Mouse (Mus musculus) neural tube, embryonic 13.5 days (tissue): ENCODE measurements around the gene Slc52a3. TPM values are rescaled to one million over a fixed set of nuclear protein-coding genes. Genes with fewer than 3 reads are reported as not detected.
A peak's percentile ranks its signal among the peaks of the same experiment; 100 is the strongest.

Experiments used
- ATAC-seq: fragments of 200-750 bp; cut with Nextera tagmentation; 2 replicates; pipeline ENCODE4 v1.8.0; 2017; ENCODE audit warnings: low read depth, mild to moderate bottlenecking, moderate TSS enrichment, moderate library complexity
- H3K27ac ChIP-seq: fragments of 300-500 bp; sonication (generic); replicated peaks from 2 replicates; pipeline ENCODE4 v1.5.1; 2015; ENCODE audit warnings: moderate library complexity, mild to moderate bottlenecking, inconsistent platforms
- H3K27me3 ChIP-seq: fragments of 300-500 bp; sonication (generic); 2 replicates; pipeline ENCODE4 v1.6.1; 2015; ENCODE audit warnings: mild to moderate bottlenecking, inconsistent platforms
- H3K36me3 ChIP-seq: fragments of 300-500 bp; sonication (generic); 2 replicates; pipeline ENCODE4 v1.6.1; 2015; ENCODE audit warnings: mild to moderate bottlenecking, inconsistent platforms
- H3K4me1 ChIP-seq: fragments of 300-500 bp; sonication (generic); replicated peaks from 2 replicates; pipeline ENCODE4 v1.6.1; 2015; ENCODE audit warnings: inconsistent platforms
- H3K4me2 ChIP-seq: fragments of 300-500 bp; sonication (generic); 2 replicates; pipeline ENCODE4 v1.6.1; 2015; ENCODE audit warnings: inconsistent platforms, mild to moderate bottlenecking, moderate library complexity
- H3K4me3 ChIP-seq: fragments of 300-500 bp; sonication (generic); 2 replicates; pipeline ENCODE4 v1.5.1; 2015; ENCODE audit warnings: mild to moderate bottlenecking, inconsistent platforms
- H3K9ac ChIP-seq: fragments of 300-500 bp; sonication (generic); 2 replicates; pipeline ENCODE4 v1.6.1; 2015; ENCODE audit warnings: moderate library complexity, mild to moderate bottlenecking, inconsistent platforms
- H3K9me3 ChIP-seq: fragments of 300-500 bp; sonication (generic); 2 replicates; pipeline ENCODE4 v1.6.1; 2016; ENCODE audit warnings: inconsistent platforms
- WGBS: fragments of 180-500 bp; shearing (Covaris S2); methylation state at CpG from one replicate; pipeline ENCODE4 v1.1.7; 2015; 5-methylcytosine and 5-hydroxymethylcytosine counted together
- polyA plus RNA-seq: library from polyadenylated mRNA; unstranded; fragments of >200 nt; fragmentation: Nextera tagmentation; extraction: Ambion mirVana; gene quantifications from 2 replicates; pipeline ENCODE4 v1.2.1, GENCODE M21; 2015

The Slc52a3 gene
- polyA plus RNA-seq, 1 experiment from 2014 or later = 0.99 TPM

DNA sequence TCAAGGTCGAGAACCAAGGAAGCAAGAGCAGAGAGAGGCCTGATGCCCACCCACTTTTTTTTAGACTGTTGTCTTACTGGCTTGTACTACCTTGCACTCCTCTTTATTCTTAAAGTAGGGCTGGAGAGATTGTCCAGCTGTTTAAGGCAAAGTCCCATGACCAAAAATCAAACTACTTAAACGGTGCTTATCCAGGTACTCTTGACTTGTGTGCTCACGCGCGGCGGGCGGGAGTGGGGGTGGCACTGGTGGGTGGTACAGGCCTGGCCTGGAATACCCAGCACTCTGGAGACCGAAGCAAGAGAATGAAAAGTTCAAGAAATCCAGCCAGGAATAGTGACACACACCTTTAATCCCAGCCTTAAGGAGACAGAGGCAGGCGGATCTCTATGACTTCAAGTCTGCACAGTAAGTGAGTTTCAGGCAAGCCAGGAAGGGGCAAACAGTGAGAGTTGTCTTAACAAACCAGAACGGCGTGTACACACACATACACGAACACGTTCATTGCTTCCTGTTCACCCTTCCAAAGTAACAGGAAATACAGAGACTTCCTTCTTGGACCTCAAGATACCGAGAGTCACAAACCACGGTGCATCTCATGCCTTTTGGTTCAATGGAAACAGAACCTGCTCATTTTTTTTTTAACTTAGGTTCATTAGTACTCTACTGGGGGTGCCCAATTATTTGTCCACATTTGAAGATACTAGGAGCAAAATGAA, 12.9 kb downstream of the Slc52a3 start:
- no peaks in the 10 kb centered on the region for H3K27me3 ChIP-seq
- no peaks in the 10 kb centered on the region for H3K9me3 ChIP-seq
- no peak overlapping the region for H3K27ac ChIP-seq
- H3K4me1 ChIP-seq = no peaks in the 10 kb centered on the region
- H3K4me2 ChIP-seq = no peak overlapping the region
- no peaks in the 10 kb centered on the region for H3K36me3 ChIP-seq
- H3K4me3 ChIP-seq = no peak overlapping the region
- 90% methylated on average over 15 of the region's 15 CpGs for WGBS
- no peak for ATAC-seq
- no peak overlapping the region for H3K9ac ChIP-seq

GRCm38 (mm10) chr2:152010251-152010650, 13.9 kb downstream of the Slc52a3 start:
- WGBS = 83% methylated on average over 9 of the region's 9 CpGs

GRCm38 (mm10) chr2:152010661-152011060, 14.3 kb downstream of the Slc52a3 start:
- Histone ChIP-seq H3K9me3 (no peaks in the 10 kb centered on the region), H3K4me1 (no peaks in the 10 kb centered on the region), H3K4me2 (no peak overlapping the region), H3K27me3 (no peaks in the 10 kb centered on the region), H3K4me3 (no peak overlapping the region), H3K9ac (no peak overlapping the region), H3K27ac (no peak overlapping the region), H3K36me3 (no peaks in the 10 kb centered on the region)
- 91% methylated on average over 7 of the region's 7 CpGs for WGBS
- ATAC-seq = no peak

More at GRCm38 (mm10) chr2:152010251-152010650, 13.9 kb downstream of the Slc52a3 start:
- no peaks in the 10 kb centered on the region for H3K27me3 ChIP-seq
- no peak overlapping the region for H3K9ac ChIP-seq
- H3K4me1 ChIP-seq = no peaks in the 10 kb centered on the region
- H3K4me2 ChIP-seq = no peak overlapping the region
- no peaks in the 10 kb centered on the region for H3K36me3 ChIP-seq
- H3K4me3 ChIP-seq = no peak overlapping the region
- ATAC-seq = no peak
- H3K9me3 ChIP-seq = no peaks in the 10 kb centered on the region
- no peak overlapping the region for H3K27ac ChIP-seq

DNA sequence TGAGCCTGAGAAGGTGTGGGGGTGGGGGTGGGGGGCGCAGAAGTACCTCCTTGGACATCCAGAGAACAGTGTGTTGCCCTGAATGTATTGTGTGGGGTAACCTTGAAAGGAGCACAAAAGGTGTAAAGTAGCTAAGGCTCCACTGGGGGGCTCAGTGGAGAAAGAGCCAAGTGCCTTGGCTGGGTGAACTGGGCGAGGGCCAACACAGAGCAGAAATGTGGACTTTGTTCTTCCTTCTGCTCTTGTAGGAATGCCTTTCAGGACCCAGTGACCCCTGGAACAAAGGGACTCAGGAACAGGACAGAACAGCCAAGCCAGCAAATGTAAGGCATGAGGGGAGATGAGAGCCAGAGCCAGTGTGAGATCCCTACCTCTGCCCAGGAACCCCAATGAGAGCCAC, 15.4 kb downstream of the Slc52a3 start:
- no peaks in the 10 kb centered on the region for H3K36me3 ChIP-seq
- 37% methylated on average over 2 of the region's 2 CpGs for WGBS
- ATAC-seq = peak; percentile 20; the same call in 1 of the 2 replicates
- no peak overlapping the region for H3K9ac ChIP-seq
- H3K27me3 ChIP-seq = no peaks in the 10 kb centered on the region
- H3K4me2 ChIP-seq = no peak overlapping the region
- peak overlapping the region; percentile 49; the same call in 1 of the 2 replicates for H3K27ac ChIP-seq
- H3K4me3 ChIP-seq = no peak overlapping the region
- H3K9me3 ChIP-seq = no peaks in the 10 kb centered on the region
- no peaks in the 10 kb centered on the region for H3K4me1 ChIP-seq

DNA sequence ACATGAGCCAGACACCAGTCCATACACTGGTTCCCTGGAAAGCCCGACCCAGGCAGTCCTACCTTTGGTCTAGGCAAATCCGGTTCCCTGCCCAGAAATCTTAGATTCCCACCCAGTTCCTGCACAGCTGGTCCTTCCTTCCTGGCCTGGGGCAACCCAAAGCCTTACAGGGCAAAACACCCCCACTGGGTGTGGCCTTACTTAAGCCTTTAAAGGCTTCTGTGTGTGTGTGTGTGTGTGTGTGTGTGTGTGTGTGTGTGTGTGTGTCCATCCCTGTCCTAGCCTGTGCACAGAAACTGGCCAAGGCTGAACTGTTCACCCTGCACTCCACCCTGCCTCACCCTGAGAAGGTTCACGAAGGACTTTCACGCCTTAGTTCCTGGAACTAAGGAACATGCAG, 15.9 kb downstream of the Slc52a3 start:
- Histone ChIP-seq H3K4me1 (no peaks in the 10 kb centered on the region), H3K4me3 (no peak overlapping the region), H3K36me3 (no peaks in the 10 kb centered on the region), H3K9me3 (no peaks in the 10 kb centered on the region), H3K27ac (peak overlapping the region; percentile 49; the same call in 1 of the 2 replicates), H3K4me2 (no peak overlapping the region), H3K27me3 (no peaks in the 10 kb centered on the region), H3K9ac (no peak overlapping the region)
- 0 out of 2 replicates have a peak, but pooled peaks have one; percentile 25 for ATAC-seq
- 71% methylated on average over 4 of the region's 4 CpGs for WGBS

- Histone ChIP-seq H3K9me3 (no peaks in the 10 kb centered on the region), H3K9ac (no peak overlapping the region), H3K4me2 (no peak overlapping the region), H3K27ac (no peak overlapping the region), H3K36me3 (no peaks in the 10 kb centered on the region), H3K27me3 (no peaks in the 10 kb centered on the region), H3K4me1 (no peaks in the 10 kb centered on the region), H3K4me3 (no peak overlapping the region)
- no peak for ATAC-seq
- 75% methylated on average over 2 of the region's 2 CpGs for WGBS
Measured at GRCm38 (mm10) chr2:152012701-152013100, 16.4 kb downstream of the Slc52a3 start.

DNA sequence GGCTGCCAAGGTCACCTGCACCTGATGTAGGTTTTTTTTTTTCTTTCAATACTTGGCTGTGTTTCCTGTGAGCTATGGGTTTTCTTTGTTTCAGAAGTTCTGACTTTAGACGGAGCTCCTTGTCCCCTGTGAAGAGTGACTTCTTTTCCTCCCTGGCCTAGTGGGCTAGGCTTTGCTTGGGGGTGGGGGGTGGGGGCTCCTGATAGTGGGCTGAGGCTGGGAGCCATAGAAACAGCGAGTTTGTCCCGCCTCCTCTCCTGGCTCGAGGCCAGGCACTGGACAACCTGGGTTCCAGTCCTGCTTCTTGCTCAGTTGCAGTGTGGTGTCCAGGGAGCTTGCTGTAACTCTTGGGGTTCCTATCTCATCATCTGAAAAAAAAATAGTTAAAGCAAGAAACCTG, 19.7 kb downstream of the Slc52a3 start:
- no peak overlapping the region for H3K27ac ChIP-seq
- H3K4me3 ChIP-seq = no peak overlapping the region
- H3K36me3 ChIP-seq = no peaks in the 10 kb centered on the region
- no peak overlapping the region for H3K4me2 ChIP-seq
- no peak overlapping the region for H3K9ac ChIP-seq
- no peak for ATAC-seq
- H3K9me3 ChIP-seq = no peaks in the 10 kb centered on the region
- H3K27me3 ChIP-seq = no peaks in the 10 kb centered on the region
- peaks cover 8% of the 10 kb centered on the region; the same call in 1 of the 2 replicates for H3K4me1 ChIP-seq
- 40% methylated on average over 4 of the region's 4 CpGs for WGBS

DNA sequence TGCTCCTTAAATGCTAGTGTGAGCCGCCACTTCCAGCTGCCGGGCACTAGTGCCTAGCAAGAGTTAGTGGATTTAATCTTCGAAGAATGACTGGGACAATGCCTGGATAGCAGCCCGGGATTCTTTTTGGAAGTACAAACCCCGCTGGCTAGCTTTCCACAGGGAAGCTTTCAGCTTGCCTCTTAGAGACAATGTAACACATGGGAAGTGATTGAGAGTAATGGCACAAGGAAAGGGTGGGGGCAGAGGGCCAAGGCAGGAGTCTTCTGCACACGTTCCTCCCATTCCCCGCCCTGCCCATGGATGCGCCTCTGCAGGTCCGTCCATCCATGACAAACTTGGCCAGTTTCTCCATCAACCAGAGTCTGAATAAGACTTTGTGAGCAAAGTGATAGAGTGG, 20.4 kb downstream of the Slc52a3 start:
- Histone ChIP-seq H3K9ac (no peak overlapping the region), H3K4me2 (no peak overlapping the region), H3K27me3 (no peaks in the 10 kb centered on the region), H3K27ac (no peak overlapping the region), H3K4me1 (peaks cover 10% of the 10 kb centered on the region; the same call in 1 of the 2 replicates), H3K4me3 (no peak overlapping the region), H3K36me3 (no peaks in the 10 kb centered on the region), H3K9me3 (no peaks in the 10 kb centered on the region)
- WGBS = 67% methylated on average over 9 of the region's 9 CpGs
- ATAC-seq = no peak

GRCm38 (mm10) chr2:152020255-152020654, 23.9 kb downstream of the Slc52a3 start:
- no peak overlapping the region for H3K4me3 ChIP-seq
- H3K4me2 ChIP-seq = no peak overlapping the region
- H3K27me3 ChIP-seq = no peaks in the 10 kb centered on the region
- H3K9ac ChIP-seq = no peak overlapping the region
- 25% methylated on average over 6 of the region's 6 CpGs for WGBS
- ATAC-seq = peak; percentile 67; the same call in 1 of the 2 replicates
- H3K4me1 ChIP-seq = peaks cover 18% of the 10 kb centered on the region
- H3K27ac ChIP-seq = no peak overlapping the region; the same call in 1 of the 2 replicates
- H3K9me3 ChIP-seq = no peaks in the 10 kb centered on the region
- H3K36me3 ChIP-seq = no peaks in the 10 kb centered on the region

DNA sequence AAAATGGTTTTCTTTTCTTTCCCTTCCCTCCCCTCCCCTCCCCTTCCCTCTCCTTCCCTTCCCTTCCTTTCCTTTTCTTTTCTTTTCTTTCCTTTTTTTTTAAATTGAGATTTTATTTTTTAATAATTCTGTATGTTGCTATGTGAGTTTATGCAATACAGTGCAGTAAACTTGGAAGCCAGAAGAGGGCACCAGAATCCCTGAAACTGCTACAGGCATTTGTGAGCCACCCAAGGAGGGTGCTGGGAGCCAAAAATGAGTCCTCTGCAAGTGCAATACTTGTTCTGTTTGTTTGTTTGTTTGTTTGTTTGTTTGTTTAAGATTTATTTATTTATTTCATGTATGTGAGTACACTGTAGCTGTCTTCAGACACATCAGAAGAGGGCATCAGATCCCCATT, 25.7 kb downstream of the Slc52a3 start:
- Histone ChIP-seq H3K36me3 (no peaks in the 10 kb centered on the region), H3K27me3 (no peaks in the 10 kb centered on the region), H3K4me1 (peaks cover 30% of the 10 kb centered on the region), H3K9ac (no peak overlapping the region), H3K4me3 (no peak overlapping the region), H3K9me3 (no peaks in the 10 kb centered on the region), H3K4me2 (no peak overlapping the region), H3K27ac (no peak overlapping the region)
- ATAC-seq = no peak

GRCm38 (mm10) chr2:152024883-152025422, 28.6 kb downstream of the Slc52a3 start:
- H3K27me3 ChIP-seq = peaks cover 4% of the 10 kb centered on the region; the same call in 1 of the 2 replicates
- peak; percentile 45 for ATAC-seq
- no peaks in the 10 kb centered on the region for H3K9me3 ChIP-seq
- H3K4me1 ChIP-seq = peaks cover 39% of the 10 kb centered on the region
- H3K36me3 ChIP-seq = no peaks in the 10 kb centered on the region
- peak overlapping the region; percentile 55 for H3K9ac ChIP-seq
- 17% methylated on average over 11 of the region's 11 CpGs for WGBS
- no peak overlapping the region for H3K4me3 ChIP-seq
- peak overlapping the region; percentile 20 for H3K4me2 ChIP-seq
- peak overlapping the region; percentile 64 for H3K27ac ChIP-seq

DNA sequence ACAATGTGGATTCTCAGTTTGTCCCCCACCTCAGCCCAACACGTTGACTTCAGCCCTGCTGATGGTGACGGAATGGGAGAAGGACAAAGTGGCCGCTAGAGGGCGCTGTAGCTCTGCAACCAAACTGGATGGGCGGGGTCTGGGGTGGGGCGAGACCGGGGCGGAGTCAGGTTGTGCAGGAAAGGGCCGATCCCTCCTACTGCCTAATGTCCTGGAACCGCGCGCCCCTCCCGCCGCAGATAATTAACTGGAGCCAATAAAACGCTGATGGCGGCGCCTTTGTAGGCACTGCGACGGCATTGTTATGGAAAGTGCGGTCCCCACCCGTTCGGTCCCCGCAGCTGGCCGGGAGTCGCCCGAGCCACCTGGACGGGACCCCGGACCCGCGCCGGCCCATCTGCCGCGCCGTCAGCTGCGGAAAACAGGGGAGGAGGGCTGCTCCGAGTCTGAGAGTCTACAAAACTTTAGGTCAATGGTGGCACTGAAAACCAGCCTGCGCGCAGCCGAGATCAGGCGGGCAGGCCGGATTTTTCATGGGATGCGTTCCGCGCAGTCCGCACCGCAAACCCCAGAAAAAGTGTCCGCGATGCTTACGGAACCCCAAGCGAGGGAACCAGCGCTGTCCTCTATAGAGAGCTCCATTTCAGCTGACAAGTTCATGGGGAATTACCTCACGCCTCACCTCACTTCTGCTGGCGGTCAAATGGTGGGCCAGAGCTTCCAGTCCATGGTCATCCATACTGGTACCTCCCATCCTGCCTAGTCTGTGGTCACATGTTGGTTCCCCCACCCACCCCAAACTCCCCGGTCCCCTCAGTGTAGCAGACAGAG, 33.2 kb downstream of the Slc52a3 start:
- H3K4me1 ChIP-seq = peaks cover 32% of the 10 kb centered on the region
- under 1% methylated on average over 54 of the region's 54 CpGs for WGBS
- ATAC-seq = peak; percentile 94
- peak overlapping the region; percentile 72 for H3K4me2 ChIP-seq
- H3K27ac ChIP-seq = peak overlapping the region; percentile 92
- H3K27me3 ChIP-seq = peaks cover 22% of the 10 kb centered on the region
- H3K9ac ChIP-seq = peak overlapping the region; percentile 78
- no peaks in the 10 kb centered on the region for H3K36me3 ChIP-seq
- no peaks in the 10 kb centered on the region for H3K9me3 ChIP-seq
- H3K4me3 ChIP-seq = peak overlapping the region; percentile 51
